Mouse (Mus musculus): ENCODE results near the gene Ddhd1. TPM values are rescaled to one million over a fixed set of nuclear protein-coding genes. Genes with fewer than 3 reads are reported as not detected.

The Ddhd1 gene
- polyA plus RNA-seq, 1 experiment = 5.5 TPM

GRCm38 (mm10) chr14:45696098-45696497, 38.2 kb upstream of the Ddhd1 start:
- H3K27me3 ChIP-seq (ENCODE audit: control insufficient read depth, insufficient read depth, insufficient read length) = no peaks in the 10 kb centered on the region
- H3K36me3 ChIP-seq (ENCODE audit: control insufficient read depth, insufficient read depth) = no peaks in the 10 kb centered on the region
- H3K79me2 ChIP-seq (ENCODE audit: control insufficient read depth, insufficient read depth) = no peaks in the 10 kb centered on the region
- TF ChIP-seq POLR2AphosphoS2 (IDR thresholded peaks at IDR 0.05; ENCODE audit: insufficient read length, low read depth) (no peak), MYOD1 (IDR thresholded peaks at IDR 0.05; ENCODE audit: control insufficient read depth in 1 of 3, insufficient read length in 2 of 3, low read depth in 2 of 3) (no peak), E2F4 (IDR thresholded peaks at IDR 0.05; ENCODE audit: insufficient read depth) (no peak), CEBPB (IDR thresholded peaks at IDR 0.05; ENCODE audit: insufficient read depth, poor library complexity, severe bottlenecking) (no peak), TCF3 (IDR thresholded peaks at IDR 0.05; ENCODE audit: insufficient read length, low read depth) (no peak), TCF12 (IDR thresholded peaks at IDR 0.05; ENCODE audit: insufficient read depth, poor library complexity, severe bottlenecking) (no peak), REST (IDR thresholded peaks at IDR 0.05; ENCODE audit: insufficient read depth, insufficient read length) (no peak), MYOG (IDR thresholded peaks at IDR 0.05; ENCODE audit: control insufficient read depth in 1 of 3, insufficient read depth in 1 of 3, insufficient read length in 2 of 3, low read depth in 2 of 3) (no peak), MAX (IDR thresholded peaks at IDR 0.05; ENCODE audit: low read depth) (no peak), SRF (IDR thresholded peaks at IDR 0.05; ENCODE audit: control insufficient read depth, insufficient read length, low read depth) (no peak), USF1 (IDR thresholded peaks at IDR 0.05; ENCODE audit: low read depth) (no peak), POLR2A (IDR thresholded peaks at IDR 0.05; ENCODE audit: insufficient read length, low read depth) (no peak)
- H3ac ChIP-seq (ENCODE audit: control insufficient read depth, insufficient read length) = no peak overlapping the region
- no peak overlapping the region for H3K4me3 ChIP-seq
- H3K4me2 ChIP-seq (ENCODE audit: low read depth) = no peak overlapping the region

- Histone ChIP-seq H3K27me3 (ENCODE audit: control insufficient read depth, insufficient read depth, insufficient read length) (no peaks in the 10 kb centered on the region), H3K4me2 (ENCODE audit: low read depth) (no peak overlapping the region), H3K79me2 (ENCODE audit: control insufficient read depth, insufficient read depth) (no peaks in the 10 kb centered on the region), H3ac (ENCODE audit: control insufficient read depth, insufficient read length) (no peak overlapping the region), H3K4me3 (no peak overlapping the region), H3K36me3 (ENCODE audit: control insufficient read depth, insufficient read depth) (no peaks in the 10 kb centered on the region)
- TF ChIP-seq MAX (IDR thresholded peaks at IDR 0.05; ENCODE audit: low read depth) (no peak), USF1 (IDR thresholded peaks at IDR 0.05; ENCODE audit: low read depth) (no peak), CEBPB (IDR thresholded peaks at IDR 0.05; ENCODE audit: insufficient read depth, poor library complexity, severe bottlenecking) (no peak)
These were observed 35.9 kb upstream of the Ddhd1 start for GRCm38 (mm10) chr14:45693891-45694290.

- TF ChIP-seq MYOD1 (IDR thresholded peaks at IDR 0.05; ENCODE audit: control insufficient read depth in 1 of 3, insufficient read length in 2 of 3, low read depth in 2 of 3) = no peak
- TF ChIP-seq E2F4 (IDR thresholded peaks at IDR 0.05; ENCODE audit: insufficient read depth) = no peak
- TF ChIP-seq POLR2A (IDR thresholded peaks at IDR 0.05; ENCODE audit: insufficient read length, low read depth) = no peak
- no peak for TF ChIP-seq USF1 (IDR thresholded peaks at IDR 0.05; ENCODE audit: low read depth)
- TF ChIP-seq MAX (IDR thresholded peaks at IDR 0.05; ENCODE audit: low read depth) = no peak
- TF ChIP-seq SRF (IDR thresholded peaks at IDR 0.05; ENCODE audit: control insufficient read depth, insufficient read length, low read depth) = no peak
- no peak for TF ChIP-seq TCF12 (IDR thresholded peaks at IDR 0.05; ENCODE audit: insufficient read depth, poor library complexity, severe bottlenecking)
- Histone ChIP-seq H3ac (ENCODE audit: control insufficient read depth, insufficient read length) (no peak overlapping the region), H3K27me3 (ENCODE audit: control insufficient read depth, insufficient read depth, insufficient read length) (no peaks in the 10 kb centered on the region), H3K36me3 (ENCODE audit: control insufficient read depth, insufficient read depth) (no peaks in the 10 kb centered on the region), H3K4me2 (ENCODE audit: low read depth) (peak overlapping the region; percentile 63), H3K4me3 (peak overlapping the region; percentile 14), H3K79me2 (ENCODE audit: control insufficient read depth, insufficient read depth) (no peaks in the 10 kb centered on the region)
These were observed 32.7 kb upstream of the Ddhd1 start for GRCm38 (mm10) chr14:45690520-45691246.

GRCm38 (mm10) chr14:45685313-45685712, 27.4 kb upstream of the Ddhd1 start:
- Histone ChIP-seq H3K36me3 (ENCODE audit: control insufficient read depth, insufficient read depth) (no peaks in the 10 kb centered on the region), H3ac (ENCODE audit: control insufficient read depth, insufficient read length) (no peak overlapping the region), H3K4me2 (ENCODE audit: low read depth) (no peak overlapping the region), H3K4me3 (no peak overlapping the region), H3K27me3 (ENCODE audit: control insufficient read depth, insufficient read depth, insufficient read length) (no peaks in the 10 kb centered on the region), H3K79me2 (ENCODE audit: control insufficient read depth, insufficient read depth) (no peaks in the 10 kb centered on the region)
- no peak for TF ChIP-seq MAX (IDR thresholded peaks at IDR 0.05; ENCODE audit: low read depth)

- Histone ChIP-seq H3K27me3 (ENCODE audit: control insufficient read depth, insufficient read depth, insufficient read length) (no peaks in the 10 kb centered on the region), H3K79me2 (ENCODE audit: control insufficient read depth, insufficient read depth) (no peaks in the 10 kb centered on the region), H3ac (ENCODE audit: control insufficient read depth, insufficient read length) (no peak overlapping the region), H3K4me2 (ENCODE audit: low read depth) (no peak overlapping the region), H3K4me3 (no peak overlapping the region), H3K36me3 (ENCODE audit: control insufficient read depth, insufficient read depth) (no peaks in the 10 kb centered on the region)
- TF ChIP-seq MAX (IDR thresholded peaks at IDR 0.05; ENCODE audit: low read depth) = no peak
- TF ChIP-seq POLR2A (IDR thresholded peaks at IDR 0.05; ENCODE audit: insufficient read length, low read depth) = no peak
- TF ChIP-seq E2F4 (IDR thresholded peaks at IDR 0.05; ENCODE audit: insufficient read depth) = no peak
- TF ChIP-seq MYOG (IDR thresholded peaks at IDR 0.05; ENCODE audit: control insufficient read depth in 1 of 3, insufficient read depth in 1 of 3, insufficient read length in 2 of 3, low read depth in 2 of 3) = no peak
- TF ChIP-seq POLR2AphosphoS2 (IDR thresholded peaks at IDR 0.05; ENCODE audit: insufficient read length, low read depth) = no peak
- TF ChIP-seq REST (IDR thresholded peaks at IDR 0.05; ENCODE audit: insufficient read depth, insufficient read length) = no peak
- no peak for TF ChIP-seq USF1 (IDR thresholded peaks at IDR 0.05; ENCODE audit: low read depth)
- no peak for TF ChIP-seq MYOD1 (IDR thresholded peaks at IDR 0.05; ENCODE audit: control insufficient read depth in 1 of 3, insufficient read length in 2 of 3, low read depth in 2 of 3)
- no peak for TF ChIP-seq TCF3 (IDR thresholded peaks at IDR 0.05; ENCODE audit: insufficient read length, low read depth)
- TF ChIP-seq SRF (IDR thresholded peaks at IDR 0.05; ENCODE audit: control insufficient read depth, insufficient read length, low read depth) = no peak
- TF ChIP-seq CEBPB (IDR thresholded peaks at IDR 0.05; ENCODE audit: insufficient read depth, poor library complexity, severe bottlenecking) = no peak
- TF ChIP-seq TCF12 (IDR thresholded peaks at IDR 0.05; ENCODE audit: insufficient read depth, poor library complexity, severe bottlenecking) = no peak
These were observed 18.8 kb upstream of the Ddhd1 start for GRCm38 (mm10) chr14:45676722-45677121.

Measured in myocyte (in vitro differentiated cells).